Mouse (Mus musculus) naive thymus-derived CD4-positive, alpha-beta T cell, adult 5 months (primary cell): Measurements from ENCODE around the gene Vps33a. TPM values are rescaled to one million over a fixed set of nuclear protein-coding genes. Genes with fewer than 3 reads are reported as not detected.

ENCODE experiments used
- polyA plus RNA-seq: library from polyadenylated mRNA; unstranded; fragments of 100-300 nt; shearing (Covaris generic); gene quantifications from one replicate; pipeline ENCODE4 v1.2.1, GENCODE M21; 2017

The Vps33a gene
- polyA plus RNA-seq: 45.0 TPM

DNA sequence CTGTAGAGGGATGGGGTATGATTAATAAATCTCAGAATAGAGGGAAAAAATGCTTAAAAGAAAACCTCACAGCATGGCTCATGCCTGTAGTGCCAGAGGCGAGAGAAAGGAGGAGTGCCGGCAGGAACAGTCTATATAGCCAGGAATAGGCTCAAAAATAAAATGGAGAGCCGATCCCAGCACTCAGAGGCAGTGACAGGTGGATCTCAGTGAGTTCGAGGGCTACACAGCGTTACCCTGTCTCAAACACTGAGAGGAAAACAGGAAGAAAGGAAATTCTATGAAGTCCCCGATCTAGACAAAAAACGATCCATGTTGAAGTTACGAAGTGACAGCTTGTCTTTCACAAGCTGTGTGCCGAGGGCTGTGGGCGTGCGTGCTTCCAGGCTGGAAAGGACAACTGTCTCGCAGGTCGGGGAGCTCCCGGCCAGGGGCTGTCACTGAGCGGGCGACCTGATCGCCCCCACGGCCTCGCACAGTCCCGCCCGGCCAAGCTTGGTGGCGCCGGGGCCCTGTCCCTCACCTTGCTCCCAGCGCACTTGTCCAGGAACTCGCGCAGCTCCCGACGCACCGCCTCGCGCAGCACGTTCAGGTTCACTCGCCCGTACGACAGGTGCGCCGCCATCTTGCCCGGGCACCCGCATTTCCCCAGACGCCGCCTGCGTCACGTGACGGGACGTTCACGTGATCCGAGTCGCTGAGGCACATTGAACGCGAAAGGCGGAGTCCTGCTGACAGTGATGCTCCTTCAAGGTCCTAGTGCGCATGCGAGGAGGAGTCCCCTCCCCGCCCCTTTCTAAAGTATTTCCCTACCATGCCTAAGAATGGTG lies at the start of gene Vps33a:
Gene Vps33a (minus strand): TSS at position 682 of the 830 bp plus-strand sequence.

DNA sequence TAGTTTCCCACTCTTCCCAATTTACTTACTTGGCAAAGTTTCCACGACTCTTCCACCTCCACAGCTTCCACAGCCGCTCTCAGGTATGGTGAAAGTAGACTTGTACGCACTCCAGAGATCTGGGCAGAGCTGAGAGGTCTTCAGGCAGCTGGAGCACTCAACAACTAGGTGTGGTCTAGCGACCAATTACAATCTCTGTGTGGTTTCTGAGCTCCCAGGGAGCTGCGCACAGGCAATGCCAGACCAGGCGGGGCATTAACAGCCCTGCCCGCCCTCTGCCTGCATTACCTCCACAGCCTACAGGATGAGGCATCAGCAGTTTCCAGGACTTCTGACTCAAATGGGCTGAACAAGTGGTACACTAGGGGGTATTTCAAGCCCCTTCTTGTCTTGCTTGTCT lies 47.6 kb downstream of the Vps33a start, which contains the start of gene Gm49027:
Gene Gm49027 (minus strand): TSS at position 208 of the 400 bp plus-strand sequence.

DNA sequence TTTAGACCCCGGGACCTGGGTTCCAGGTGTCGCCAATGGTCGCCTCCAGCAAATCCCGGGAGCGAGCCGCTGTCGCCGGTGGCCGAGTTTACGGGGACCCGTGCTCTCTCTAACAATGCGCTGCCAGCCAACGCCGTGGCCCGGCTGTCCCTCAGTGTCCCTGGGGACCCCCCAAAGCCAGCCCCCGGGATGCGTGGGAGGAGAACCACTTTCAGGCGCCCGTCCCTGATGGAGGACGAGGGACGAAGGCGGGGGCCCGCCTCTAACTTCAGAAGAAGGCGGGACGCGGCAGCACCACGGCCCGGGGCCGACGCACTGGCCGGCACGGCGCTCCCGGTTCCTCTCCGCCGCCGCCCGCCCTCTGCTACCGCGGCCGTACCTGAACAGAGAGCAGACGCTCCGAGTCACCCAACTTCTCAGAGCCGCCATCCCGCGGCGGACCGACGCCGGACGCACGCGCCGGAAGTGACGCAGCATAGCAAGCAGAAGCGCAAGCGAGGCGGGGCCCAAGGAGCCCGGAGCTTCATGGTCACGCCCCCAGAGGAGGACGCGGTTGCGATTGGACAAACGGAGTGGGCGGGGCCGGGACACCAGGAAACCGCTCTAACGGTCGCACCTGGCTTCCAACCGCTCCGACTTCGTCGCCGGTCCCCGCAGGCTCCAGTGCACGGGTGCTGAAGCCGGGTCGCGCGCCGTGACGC lies 49.0 kb downstream of the Vps33a start, which contains the start of gene Diablo:
Gene Diablo (minus strand): TSS at position 485 of the 701 bp plus-strand sequence.

GRCm38 (mm10) chr5:123510160-123510559 lies 62.7 kb downstream of the Vps33a start, which contains the start of gene B3gnt4:
Gene B3gnt4, plus strand, starts transcription at chr5:123510460.

GRCm38 (mm10) chr5:123489112-123489785 lies 83.6 kb downstream of the Vps33a start, which contains the start of the genes Lrrc43 and Il31:
Gene Lrrc43, plus strand, starts transcription at chr5:123489305.
Gene Il31, minus strand, starts transcription at chr5:123489489.

Other genes starting within 250 kb of the Vps33a start
- gene Bcl7a, start 229.2 kb downstream of the Vps33a start, polyA plus RNA-seq: 5.7 TPM
- gene Mlxip, start 178.2 kb downstream of the Vps33a start, polyA plus RNA-seq: 78.5 TPM
- gene Lrrc43, start 83.7 kb downstream of the Vps33a start, polyA plus RNA-seq: not detected
- gene Il31, start 83.5 kb downstream of the Vps33a start, polyA plus RNA-seq: not detected
- 0.27 TPM for gene B3gnt4, start 62.6 kb downstream of the Vps33a start, polyA plus RNA-seq
- gene Diablo, start 48.9 kb downstream of the Vps33a start, polyA plus RNA-seq: 94.6 TPM
- not detected for gene Gm49027, start 47.5 kb downstream of the Vps33a start, polyA plus RNA-seq
- gene Clip1, start 111.6 kb upstream of the Vps33a start, polyA plus RNA-seq: 196 TPM
- gene Zcchc8, start 148.1 kb upstream of the Vps33a start, polyA plus RNA-seq: 75.6 TPM
- 290 TPM for gene Rsrc2, start 176.4 kb upstream of the Vps33a start, polyA plus RNA-seq
- gene Kntc1, start 176.7 kb upstream of the Vps33a start, polyA plus RNA-seq: 1.2 TPM